Mouse (Mus musculus) intestine, embryonic 15.5 days (tissue): ENCODE results near the gene Tab1. TPM values are rescaled to one million over a fixed set of nuclear protein-coding genes. Genes with fewer than 3 reads are reported as not detected.
"Not testable (repeated sequence)": the region's sequence is repeated elsewhere in the genome, so short reads cannot be mapped to it uniquely, and the experiment has no call there.

Experiments
- ATAC-seq: fragments of 200-750 bp; cut with Nextera tagmentation; 2 replicates; pipeline ENCODE4 v1.8.0; 2017; ENCODE audit warnings: moderate TSS enrichment, moderate library complexity
- H3K27ac ChIP-seq: fragments of 300-500 bp; sonication (generic); 2 replicates; pipeline ENCODE4 v1.5.1; 2015; ENCODE audit warnings: mild to moderate bottlenecking, inconsistent platforms
- H3K27me3 ChIP-seq: fragments of 300-500 bp; sonication (generic); replicated peaks from 2 replicates; pipeline ENCODE4 v1.6.1; 2015; ENCODE audit warnings: inconsistent platforms
- H3K36me3 ChIP-seq: fragments of 300-500 bp; sonication (generic); 2 replicates; pipeline ENCODE4 v1.6.1; 2015; ENCODE audit warnings: inconsistent platforms
- H3K4me1 ChIP-seq: fragments of 300-500 bp; sonication (generic); replicated peaks from 2 replicates; pipeline ENCODE4 v1.6.1; 2015; ENCODE audit warnings: inconsistent platforms
- H3K4me2 ChIP-seq: fragments of 300-500 bp; sonication (generic); replicated peaks from 2 replicates; pipeline ENCODE4 v1.6.1; 2015; ENCODE audit warnings: mild to moderate bottlenecking, inconsistent platforms
- H3K4me3 ChIP-seq: fragments of 300-500 bp; sonication (generic); replicated peaks from 2 replicates; pipeline ENCODE4 v1.5.1; 2015; ENCODE audit warnings: inconsistent platforms
- H3K9ac ChIP-seq: fragments of 300-500 bp; sonication (generic); 2 replicates; pipeline ENCODE4 v1.6.1; 2015; ENCODE audit warnings: inconsistent platforms
- H3K9me3 ChIP-seq: fragments of 300-500 bp; sonication (generic); 2 replicates; pipeline ENCODE4 v1.6.1; 2016; ENCODE audit warnings: inconsistent platforms
- WGBS: fragments of 180-500 bp; shearing (Covaris S2); methylation state at CpG from one replicate; pipeline ENCODE4 v1.1.7; 2015; 5-methylcytosine and 5-hydroxymethylcytosine counted together
- polyA plus RNA-seq: library from polyadenylated mRNA; unstranded; fragments of >200 nt; fragmentation: Nextera tagmentation; extraction: Ambion mirVana; gene quantifications from 2 replicates; pipeline ENCODE4 v1.2.1, GENCODE M21; 2015

Tab1 gene
- polyA plus RNA-seq, 1 experiment from 2014 or later, result 29.0 TPM

DNA sequence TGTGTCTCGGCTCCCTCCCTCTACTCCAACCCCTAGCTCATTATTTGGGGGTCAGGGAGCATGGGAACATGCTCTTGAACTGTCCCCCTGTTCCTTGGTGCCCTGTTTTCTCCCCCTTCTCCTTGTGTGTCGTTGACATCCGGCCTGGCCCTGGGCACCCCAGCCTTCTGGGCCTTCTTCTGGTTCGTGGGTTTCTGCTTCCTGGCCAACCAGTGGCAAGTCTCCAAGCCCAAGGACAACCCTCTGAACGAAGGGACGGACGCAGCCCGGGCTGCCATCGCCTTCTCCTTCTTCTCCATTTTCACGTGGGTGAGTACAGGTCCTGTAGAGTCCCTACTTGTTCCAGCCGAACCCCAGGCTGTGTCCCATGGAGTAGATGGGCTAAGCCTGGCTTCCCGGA is 21.5 kb upstream of the Tab1 start:
- Histone ChIP-seq H3K36me3 (no peaks in the 10 kb centered on the region), H3K27me3 (no peaks in the 10 kb centered on the region), H3K4me3 (no peak overlapping the region), H3K4me1 (0 out of 2 replicates have a peak, but pooled peaks cover 3% of the 10 kb centered on the region), H3K9ac (no peak overlapping the region), H3K27ac (no peak overlapping the region), H3K9me3 (no peaks in the 10 kb centered on the region), H3K4me2 (no peak overlapping the region)
- WGBS, result 85% methylated on average over 12 of the region's 12 CpGs
- ATAC-seq, result no peak

DNA sequence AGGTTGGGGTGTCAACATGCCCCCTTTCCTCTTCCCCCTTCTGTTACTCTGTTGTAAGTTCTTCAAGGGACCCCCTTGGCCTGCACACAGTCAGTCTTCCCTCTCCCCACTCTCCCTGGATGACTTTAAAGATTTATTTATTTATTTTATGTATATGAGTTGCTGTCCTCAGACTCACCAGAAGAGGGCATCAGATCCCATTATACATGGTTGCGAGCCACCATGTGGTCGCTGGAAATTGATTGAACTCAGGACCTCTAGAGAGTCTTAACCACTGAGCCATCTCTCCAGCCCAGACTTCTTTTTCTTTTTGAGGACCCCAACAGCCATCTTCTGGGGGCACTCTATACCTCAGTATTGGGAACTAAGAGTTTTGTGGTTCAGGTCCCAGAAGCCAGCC is 20.4 kb upstream of the Tab1 start:
- no peak for ATAC-seq
- no peak overlapping the region for H3K4me3 ChIP-seq
- no peak overlapping the region for H3K4me2 ChIP-seq
- H3K9ac ChIP-seq, result no peak overlapping the region
- 52% methylated on average over 2 of the region's 2 CpGs for WGBS
- H3K27me3 ChIP-seq, result no peaks in the 10 kb centered on the region
- no peaks in the 10 kb centered on the region for H3K36me3 ChIP-seq
- 0 out of 2 replicates have a peak, but pooled peaks cover 3% of the 10 kb centered on the region for H3K4me1 ChIP-seq
- H3K27ac ChIP-seq, result no peak overlapping the region
- H3K9me3 ChIP-seq, result no peaks in the 10 kb centered on the region

GRCm38 (mm10) chr15:80114414-80114813 is 18.5 kb upstream of the Tab1 start:
- H3K9me3 ChIP-seq, result no peaks in the 10 kb centered on the region
- no peak for ATAC-seq
- H3K9ac ChIP-seq, result no peak overlapping the region
- 85% methylated on average over 7 of the region's 7 CpGs for WGBS
- 0 out of 2 replicates have a peak, but pooled peaks cover 3% of the 10 kb centered on the region for H3K4me1 ChIP-seq
- no peaks in the 10 kb centered on the region for H3K36me3 ChIP-seq
- no peak overlapping the region for H3K27ac ChIP-seq
- no peak overlapping the region for H3K4me2 ChIP-seq
- no peaks in the 10 kb centered on the region for H3K27me3 ChIP-seq
- no peak overlapping the region for H3K4me3 ChIP-seq

DNA sequence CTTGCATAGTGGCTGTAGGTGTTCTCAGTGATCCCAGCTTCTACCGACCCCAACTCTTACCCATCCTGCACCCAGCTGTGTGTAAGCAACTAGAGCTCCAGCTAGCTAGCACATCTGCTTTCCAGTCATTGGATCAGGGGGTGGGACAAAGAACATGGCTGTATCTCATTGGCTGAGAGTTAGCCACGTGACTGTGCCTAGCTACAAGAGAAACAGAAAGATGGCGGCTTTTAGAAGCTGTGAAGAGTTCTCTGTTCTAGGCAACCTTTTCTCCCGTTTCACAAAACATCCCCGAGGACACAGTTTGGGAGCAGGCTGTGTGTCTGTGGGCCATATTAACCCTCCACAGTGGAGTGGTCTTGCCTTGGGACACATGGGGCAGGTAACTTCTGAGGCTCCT is 17.7 kb upstream of the Tab1 start:
- Histone ChIP-seq H3K36me3 (no peaks in the 10 kb centered on the region), H3K4me3 (no peak overlapping the region), H3K4me1 (0 out of 2 replicates have a peak, but pooled peaks cover 3% of the 10 kb centered on the region), H3K27ac (no peak overlapping the region), H3K27me3 (no peaks in the 10 kb centered on the region), H3K9ac (no peak overlapping the region), H3K4me2 (0 out of 2 replicates have a peak overlapping the region, but pooled peaks have one; percentile 11), H3K9me3 (no peaks in the 10 kb centered on the region)
- no peak for ATAC-seq
- WGBS, result 58% methylated on average over 5 of the region's 5 CpGs

DNA sequence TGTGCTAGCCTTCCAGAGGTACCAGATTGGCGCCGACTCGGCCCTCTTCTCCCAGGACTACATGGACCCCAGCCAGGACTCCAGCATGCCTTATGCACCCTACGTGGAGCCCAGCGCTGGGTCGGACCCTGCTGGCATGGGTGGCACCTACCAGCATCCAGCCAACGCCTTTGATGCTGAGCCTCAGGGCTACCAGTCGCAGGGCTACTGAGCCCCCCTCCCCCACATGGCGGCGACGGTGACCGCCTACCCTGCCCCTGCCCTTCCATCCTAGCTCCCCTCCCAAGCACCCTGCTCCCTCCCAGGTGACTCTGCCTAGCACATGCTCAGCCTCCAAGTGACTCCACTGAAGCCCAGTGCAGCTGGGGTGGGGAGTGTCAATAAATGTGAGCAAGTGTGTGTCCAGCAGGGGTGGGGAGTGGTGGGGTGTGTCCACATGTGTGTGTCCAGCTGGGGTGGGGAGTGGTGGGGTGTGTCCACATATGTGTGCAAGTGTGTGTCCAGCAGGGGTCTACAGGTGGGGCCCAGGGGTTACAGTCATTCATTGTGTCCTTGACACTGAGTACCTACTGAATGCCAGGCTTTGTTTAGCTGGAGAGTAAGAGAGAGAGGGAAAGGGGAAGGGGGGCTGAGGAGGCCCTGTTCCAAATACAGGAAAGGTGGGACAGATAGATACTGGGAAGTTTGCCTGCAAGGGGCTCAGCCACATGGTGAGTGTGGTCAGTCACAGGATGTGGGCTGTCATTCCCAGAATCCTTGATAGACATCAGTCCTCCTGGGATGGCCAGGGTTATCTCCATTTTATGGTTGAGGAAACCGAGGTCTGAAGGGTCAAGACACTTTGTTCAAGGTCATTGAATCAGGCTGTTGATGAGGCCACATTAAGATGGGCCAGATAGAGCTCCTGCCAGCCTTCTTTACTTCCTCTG is 16.8 kb upstream of the Tab1 start:
- Histone ChIP-seq H3K9me3 (no peaks in the 10 kb centered on the region), H3K27me3 (no peaks in the 10 kb centered on the region), H3K4me2 (0 out of 2 replicates have a peak overlapping the region, but pooled peaks have one; percentile 11), H3K4me1 (0 out of 2 replicates have a peak, but pooled peaks cover 3% of the 10 kb centered on the region), H3K4me3 (no peak overlapping the region), H3K27ac (no peak overlapping the region), H3K36me3 (no peaks in the 10 kb centered on the region), H3K9ac (no peak overlapping the region)
- peak; percentile 42; the same call in 1 of the 2 replicates for ATAC-seq
- WGBS, result 73% methylated on average over 13 of the region's 13 CpGs

GRCm38 (mm10) chr15:80117154-80117553 is 15.8 kb upstream of the Tab1 start:
- no peak for ATAC-seq
- H3K4me1 ChIP-seq, result 0 out of 2 replicates have a peak, but pooled peaks cover 3% of the 10 kb centered on the region
- no peaks in the 10 kb centered on the region for H3K27me3 ChIP-seq
- H3K36me3 ChIP-seq, result no peaks in the 10 kb centered on the region
- H3K9me3 ChIP-seq, result no peaks in the 10 kb centered on the region
- H3K4me2 ChIP-seq, result no peak overlapping the region
- no peak overlapping the region for H3K4me3 ChIP-seq
- no peak overlapping the region for H3K27ac ChIP-seq
- no peak overlapping the region for H3K9ac ChIP-seq
- WGBS, result 65% methylated on average over 8 of the region's 8 CpGs

GRCm38 (mm10) chr15:80119076-80119475 is 13.9 kb upstream of the Tab1 start:
- H3K27ac ChIP-seq, result no peak overlapping the region
- H3K4me2 ChIP-seq, result no peak overlapping the region
- no peaks in the 10 kb centered on the region for H3K9me3 ChIP-seq
- 0 out of 2 replicates have a peak, but pooled peaks cover 3% of the 10 kb centered on the region for H3K4me1 ChIP-seq
- H3K27me3 ChIP-seq, result no peaks in the 10 kb centered on the region
- no peaks in the 10 kb centered on the region for H3K36me3 ChIP-seq
- H3K4me3 ChIP-seq, result no peak overlapping the region
- WGBS, result 88% methylated on average over 6 of the region's 6 CpGs
- no peak overlapping the region for H3K9ac ChIP-seq
- ATAC-seq, result no peak

DNA sequence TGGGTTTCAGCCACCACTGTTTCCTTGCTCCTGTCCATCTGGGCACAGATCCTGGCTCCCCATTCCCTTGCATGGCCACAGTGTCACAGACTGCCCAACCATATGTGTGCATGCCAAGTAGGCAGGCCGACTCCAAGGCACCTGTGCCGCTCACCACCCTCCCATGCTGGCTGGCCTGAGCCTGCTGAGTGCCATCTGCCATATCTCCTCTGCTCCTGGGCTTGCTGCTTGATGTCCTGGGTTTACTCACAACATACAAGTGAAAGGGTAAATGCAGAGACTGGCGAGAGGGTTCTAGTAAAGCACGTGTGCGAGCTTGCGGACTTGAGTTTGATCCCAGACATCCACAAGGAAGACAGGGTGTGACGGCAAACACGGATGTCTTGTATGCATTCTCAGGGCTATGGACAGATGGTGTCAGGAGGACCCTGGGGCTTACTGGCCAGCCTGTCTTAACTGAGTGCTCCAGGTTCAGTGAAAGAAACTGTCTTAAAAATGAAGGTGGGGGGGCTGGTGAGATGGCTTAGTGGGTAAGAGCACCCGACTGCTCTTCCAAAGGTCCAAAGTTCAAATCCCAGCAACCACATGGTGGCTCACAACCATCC is 11.1 kb upstream of the Tab1 start:
- 87% methylated on average over 9 of the region's 9 CpGs for WGBS
- H3K9me3 ChIP-seq, result no peaks in the 10 kb centered on the region
- no peak overlapping the region for H3K9ac ChIP-seq
- no peak overlapping the region for H3K4me2 ChIP-seq
- no peaks in the 10 kb centered on the region for H3K36me3 ChIP-seq
- no peak overlapping the region for H3K4me3 ChIP-seq
- H3K27me3 ChIP-seq, result no peaks in the 10 kb centered on the region
- H3K27ac ChIP-seq, result no peak overlapping the region
- no peaks in the 10 kb centered on the region for H3K4me1 ChIP-seq
- no peak for ATAC-seq

GRCm38 (mm10) chr15:80122431-80122830 is 10.5 kb upstream of the Tab1 start:
- not testable (repeated sequence) for H3K4me2 ChIP-seq, H3K9ac ChIP-seq, H3K4me1 ChIP-seq, H3K36me3 ChIP-seq, ATAC-seq, H3K4me3 ChIP-seq, H3K27ac ChIP-seq, H3K9me3 ChIP-seq, H3K27me3 ChIP-seq
- WGBS, result 92% methylated on average over 6 of the region's 6 CpGs

DNA sequence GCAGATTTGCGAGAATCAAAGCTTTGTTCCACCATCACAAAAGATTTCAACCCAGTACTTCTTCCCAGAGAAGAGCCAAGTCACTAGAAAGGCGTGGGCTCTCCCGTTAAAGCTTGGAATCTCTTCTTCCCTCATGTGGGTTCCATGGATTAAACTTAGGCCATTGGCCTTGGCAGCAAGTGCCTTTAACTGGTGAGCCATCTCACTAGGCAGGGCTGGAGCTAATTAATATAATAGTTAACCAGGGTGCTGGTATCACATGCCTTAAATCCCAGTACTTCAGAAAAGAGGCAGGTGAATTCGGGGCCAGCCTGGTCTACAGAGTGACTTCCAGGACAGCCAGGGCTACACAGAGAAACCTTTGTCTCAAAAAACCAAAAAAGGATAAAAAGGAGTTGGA is 8.3 kb upstream of the Tab1 start:
- no peak overlapping the region for H3K9ac ChIP-seq
- WGBS, result 77% methylated on average over 4 of the region's 4 CpGs
- no peak overlapping the region for H3K4me2 ChIP-seq
- H3K36me3 ChIP-seq, result no peaks in the 10 kb centered on the region
- no peaks in the 10 kb centered on the region for H3K9me3 ChIP-seq
- ATAC-seq, result no peak
- H3K4me3 ChIP-seq, result no peak overlapping the region
- H3K27me3 ChIP-seq, result no peaks in the 10 kb centered on the region
- H3K27ac ChIP-seq, result no peak overlapping the region
- no peaks in the 10 kb centered on the region for H3K4me1 ChIP-seq

DNA sequence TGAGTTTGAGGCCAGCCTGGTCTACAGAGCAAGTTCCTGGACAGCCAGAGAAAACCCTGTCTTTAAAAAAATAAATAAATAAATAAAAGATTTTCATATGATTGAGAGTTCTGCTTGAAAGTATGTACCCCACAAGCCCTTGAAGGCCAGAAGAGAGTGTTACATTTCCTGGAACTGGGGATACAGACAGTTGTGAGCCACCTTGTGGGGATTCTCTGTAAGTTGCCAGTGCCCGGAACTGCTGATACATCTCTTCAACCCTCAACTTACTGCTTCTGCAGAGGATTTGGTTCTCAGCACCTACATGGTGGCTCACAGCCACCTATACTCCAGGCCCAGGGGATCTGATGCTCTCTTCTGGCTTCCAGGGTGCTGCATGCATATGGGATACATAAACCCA is 5.7 kb upstream of the Tab1 start:
- Histone ChIP-seq H3K4me3 (no peak overlapping the region), H3K27me3 (no peaks in the 10 kb centered on the region), H3K9ac (no peak overlapping the region), H3K27ac (no peak overlapping the region), H3K36me3 (no peaks in the 10 kb centered on the region), H3K4me1 (no peaks in the 10 kb centered on the region), H3K9me3 (no peaks in the 10 kb centered on the region), H3K4me2 (no peak overlapping the region)
- 52% methylated on average over 1 of the region's 1 CpGs for WGBS
- ATAC-seq, result no peak

- H3K4me2 ChIP-seq, result no peak overlapping the region
- H3K27me3 ChIP-seq, result no peaks in the 10 kb centered on the region
- H3K36me3 ChIP-seq, result no peaks in the 10 kb centered on the region
- H3K9ac ChIP-seq, result no peak overlapping the region
- ATAC-seq, result no peak
- 85% methylated on average over 6 of the region's 6 CpGs for WGBS
- no peak overlapping the region for H3K27ac ChIP-seq
- no peaks in the 10 kb centered on the region for H3K9me3 ChIP-seq
- peaks cover 12% of the 10 kb centered on the region for H3K4me1 ChIP-seq
- no peak overlapping the region for H3K4me3 ChIP-seq
These were observed 2.9 kb upstream of the Tab1 start for GRCm38 (mm10) chr15:80129982-80130381.
